Mouse (Mus musculus) small intestine, adult 2 months (tissue): ENCODE data around the gene Abca1.

Source experiments
- CTCF ChIP-seq: fragments of 200-500 bp; IDR thresholded peaks from 2 replicates; pipeline ENCODE4 v1.5.1; 2012; ENCODE audit warnings: low read depth, mild to moderate bottlenecking, control low read depth, inconsistent platforms, low read length, moderate library complexity, mixed read lengths; ENCODE audit not compliant: insufficient replicate concordance, insufficient read length; ENCODE audit errors: extremely low read depth
- POLR2A ChIP-seq: fragments of 200-500 bp; IDR thresholded peaks from 2 replicates; pipeline ENCODE4 v1.6.1; 2012; ENCODE audit warnings: low read depth, mild to moderate bottlenecking, control low read depth, inconsistent platforms, low read length, moderate library complexity

- no peak for TF ChIP-seq CTCF
- TF ChIP-seq POLR2A: no peak
These were observed 26.4 kb upstream of the Abca1 start for GRCm38 (mm10) chr4:53186141-53186540.
